Mouse (Mus musculus) ES-E14 (cell line): ENCODE data around the gene Shisa2. TPM values are rescaled to one million over a fixed set of nuclear protein-coding genes. Genes with fewer than 3 reads are reported as not detected.

Source experiments
- DNase-seq: peaks from one replicate; pipeline ENCODE4 v3.0.0-alpha.2; 2013; ENCODE audit warnings: low read depth, low spot score
- H3K27ac ChIP-seq: 2 replicates; pipeline ENCODE4 v1.5.1; 2012; ENCODE audit warnings: low read depth, mild to moderate bottlenecking, low read length, moderate library complexity, mixed read lengths; ENCODE audit not compliant: poor library complexity, insufficient read depth, severe bottlenecking
- H3K36me3 ChIP-seq: 2 replicates; pipeline ENCODE4 v1.6.1; 2012; ENCODE audit warnings: mild to moderate bottlenecking, low read length, moderate library complexity, mixed read lengths; ENCODE audit not compliant: control insufficient read depth, poor library complexity, insufficient read depth, severe bottlenecking
- H3K4me1 ChIP-seq, 2 experiments: fragments of 150-350 bp in 1 of 2; sonication (generic) in 1 of 2; 2 replicates each; pipeline ENCODE4 v1.6.1; 2012; ENCODE audit warnings: low read length in 2 of 2, mild to moderate bottlenecking in 1 of 2, mixed read lengths in 1 of 2; ENCODE audit not compliant: control insufficient read depth in 2 of 2, insufficient read depth in 2 of 2, poor library complexity in 1 of 2
- H3K4me3 ChIP-seq, 2 experiments: fragments of 150-350 bp in 1 of 2; sonication (generic) in 1 of 2; 2 replicates each; pipeline ENCODE4 v1.5.1; 2012; ENCODE audit warnings: low read length in 2 of 2, low read depth in 1 of 2, mild to moderate bottlenecking in 1 of 2, mixed read lengths in 1 of 2; ENCODE audit not compliant: insufficient read depth in 1 of 2, poor library complexity in 1 of 2, severe bottlenecking in 1 of 2
- H3K9ac ChIP-seq: 2 replicates; pipeline ENCODE4 v1.6.1; 2012; ENCODE audit warnings: low read depth, mild to moderate bottlenecking, low read length, mixed read lengths; ENCODE audit not compliant: poor library complexity, insufficient read depth, severe bottlenecking
- H3K9me3 ChIP-seq: fragments of 150-350 bp; sonication (generic); 2 replicates; pipeline ENCODE4 v1.6.1; 2012; ENCODE audit warnings: low read depth, mild to moderate bottlenecking, low read length; ENCODE audit not compliant: control insufficient read depth, insufficient read depth
- CHD2 ChIP-seq: IDR thresholded peaks from 2 replicates; pipeline ENCODE4 v1.6.1; 2014; ENCODE audit warnings: mild to moderate bottlenecking, low read depth, low read length, inconsistent platforms
- HCFC1 ChIP-seq: IDR thresholded peaks from 2 replicates; pipeline ENCODE4 v1.6.1; 2012; ENCODE audit warnings: low read length, inconsistent platforms, borderline replicate concordance; ENCODE audit not compliant: insufficient read depth
- MAFK ChIP-seq: IDR thresholded peaks from 2 replicates; pipeline ENCODE4 v1.6.1; 2014; ENCODE audit warnings: mild to moderate bottlenecking, low read depth, low read length, inconsistent platforms; ENCODE audit not compliant: insufficient read depth
- ZC3H11A ChIP-seq: IDR thresholded peaks from 2 replicates; pipeline ENCODE4 v1.6.1; 2012; ENCODE audit warnings: low read depth, mild to moderate bottlenecking, inconsistent platforms, low read length, borderline replicate concordance
- ZNF384 ChIP-seq: IDR thresholded peaks from 2 replicates; pipeline ENCODE4 v1.6.1; 2012; ENCODE audit warnings: low read depth, low read length, inconsistent platforms
- in situ Hi-C, 2 experiments: fragments of 600-800 bp; cut with MboI; formaldehyde crosslinking; loops; one replicate each; pipeline ENCODE4 v1.15.1; 2025; ENCODE audit warnings: low sequenced_read_pairs in 2 of 2, inconsistent platforms in 1 of 2; ENCODE audit not compliant: unreplicated experiment in 2 of 2
- total RNA-seq: library from RNA; depleted of rRNA; stranded (reverse); fragments of 300-350 nt; gene quantifications from 2 replicates; pipeline ENCODE4 v1.2.3, GENCODE M21; 2012

Shisa2 gene
- total RNA-seq, 1 experiment: 3.8 TPM

DNA sequence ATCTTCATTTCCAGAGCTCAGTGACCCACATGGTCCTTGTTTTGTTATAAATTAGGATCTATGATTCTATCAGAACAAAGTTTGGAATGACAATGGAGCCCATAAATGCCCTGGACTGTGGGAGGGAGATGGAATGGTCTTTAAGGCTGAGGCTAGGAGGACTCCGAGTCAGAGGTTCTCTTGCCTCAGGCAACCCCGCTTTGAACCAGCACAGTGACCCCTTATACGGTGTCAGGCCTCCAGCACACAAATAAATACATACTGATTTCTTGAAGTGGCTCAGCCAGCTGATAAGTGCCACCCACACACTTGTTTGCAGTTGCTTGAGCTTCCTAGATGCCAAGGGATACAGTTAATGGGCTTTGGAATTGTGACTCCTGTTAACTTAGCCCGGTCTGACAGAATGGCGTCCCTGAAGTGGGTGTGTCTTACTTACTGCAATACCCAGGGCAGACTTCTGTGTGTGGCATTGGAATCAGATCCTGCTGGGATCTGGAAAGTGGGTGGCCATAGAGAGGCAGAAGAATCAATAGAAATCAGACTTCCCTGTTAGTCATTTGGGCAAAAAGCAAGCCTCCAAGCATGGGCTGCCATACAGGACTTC, 8.3 kb downstream of the Shisa2 start:
- no peaks in the 10 kb centered on the region for H3K4me1 ChIP-seq
- H3K9ac ChIP-seq: no peak overlapping the region
- H3K9me3 ChIP-seq: no peaks in the 10 kb centered on the region
- peaks cover 8% of the 10 kb centered on the region; the same call in 1 of the 2 replicates for H3K36me3 ChIP-seq
- DNase-seq: no peak
- H3K27ac ChIP-seq: no peak overlapping the region
- in situ Hi-C loops: no loop called here
- H3K4me3 ChIP-seq: no peak overlapping the region
- TF ChIP-seq MAFK: no peak
- TF ChIP-seq ZNF384: no peak
- no peak for TF ChIP-seq HCFC1
- no peak for TF ChIP-seq CHD2
- no peak for TF ChIP-seq ZC3H11A

DNA sequence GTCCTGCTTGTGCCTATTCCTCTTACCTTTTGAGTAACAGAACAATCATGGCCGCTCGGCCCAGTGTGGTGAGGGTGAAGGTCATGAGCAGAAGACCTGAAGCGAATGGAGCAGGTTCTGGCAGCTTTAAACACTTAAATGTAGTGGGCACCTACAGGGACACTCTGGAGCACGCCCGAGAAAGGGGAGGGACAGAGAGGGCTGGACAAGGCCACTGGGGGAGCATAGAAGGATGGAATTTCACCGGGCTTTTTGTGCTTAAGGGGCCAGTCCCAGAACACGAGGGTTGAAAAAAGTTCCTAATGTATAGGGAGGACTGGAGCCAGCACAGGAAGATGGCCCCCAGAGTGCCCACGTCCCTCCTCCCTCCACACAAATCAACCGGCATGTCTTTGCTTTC, 8.9 kb downstream of the Shisa2 start:
- TF ChIP-seq MAFK: no peak
- TF ChIP-seq CHD2: no peak
- TF ChIP-seq ZNF384: no peak
- TF ChIP-seq HCFC1: no peak
- no peak for TF ChIP-seq ZC3H11A
- in situ Hi-C loops: no loop called here
- Histone ChIP-seq H3K9ac (no peak overlapping the region), H3K36me3 (peaks cover 8% of the 10 kb centered on the region; the same call in 1 of the 2 replicates), H3K9me3 (no peaks in the 10 kb centered on the region), H3K4me1 (no peaks in the 10 kb centered on the region), H3K27ac (no peak overlapping the region), H3K4me3 (no peak overlapping the region)
- DNase-seq: no peak

DNA sequence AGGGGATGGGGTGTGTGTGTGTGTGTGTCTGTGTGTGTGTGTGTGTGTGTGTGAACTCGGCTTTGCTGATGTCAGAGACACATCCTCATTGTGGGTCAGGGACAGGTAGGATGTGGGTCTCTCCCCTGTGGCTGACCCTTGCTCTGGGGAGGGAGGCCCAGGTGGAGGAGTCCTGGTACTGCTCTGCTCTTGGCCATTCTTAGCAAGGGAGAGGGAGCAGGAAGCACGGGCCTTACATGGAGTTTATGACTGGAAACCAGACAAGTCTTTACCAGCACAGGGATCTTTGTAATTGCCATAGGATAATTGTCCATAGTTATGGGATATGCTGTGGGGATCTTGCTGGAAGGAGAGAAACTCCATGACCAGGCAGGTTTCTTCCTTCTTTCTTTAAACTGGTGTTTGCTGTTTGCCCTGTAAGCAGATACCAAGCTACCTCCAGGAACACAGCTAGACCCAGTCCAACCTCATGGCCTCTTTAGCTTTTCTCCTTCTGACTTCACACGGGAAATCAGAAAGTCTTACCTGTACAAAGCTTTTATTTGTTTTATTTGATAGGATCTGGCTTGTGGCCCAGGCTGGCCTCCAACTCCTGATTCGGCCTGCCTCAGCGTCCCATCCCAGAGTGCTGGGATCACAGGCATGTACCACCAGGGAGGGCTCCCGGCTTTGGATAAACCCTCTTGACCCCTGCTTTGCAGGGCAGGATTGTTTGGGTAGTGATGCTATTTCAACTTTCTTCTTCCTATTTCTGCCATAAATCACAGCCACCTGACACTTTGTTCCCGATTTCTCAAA, 14.0 kb downstream of the Shisa2 start:
- no peak for TF ChIP-seq ZNF384
- TF ChIP-seq MAFK: no peak
- no peak for TF ChIP-seq HCFC1
- TF ChIP-seq ZC3H11A: no peak
- TF ChIP-seq CHD2: no peak
- no peaks in the 10 kb centered on the region for H3K36me3 ChIP-seq
- H3K9ac ChIP-seq: no peak overlapping the region
- in situ Hi-C loops: no loop called here
- no peak overlapping the region for H3K4me3 ChIP-seq
- no peaks in the 10 kb centered on the region for H3K4me1 ChIP-seq
- no peak for DNase-seq
- H3K9me3 ChIP-seq: no peaks in the 10 kb centered on the region
- no peak overlapping the region for H3K27ac ChIP-seq

DNA sequence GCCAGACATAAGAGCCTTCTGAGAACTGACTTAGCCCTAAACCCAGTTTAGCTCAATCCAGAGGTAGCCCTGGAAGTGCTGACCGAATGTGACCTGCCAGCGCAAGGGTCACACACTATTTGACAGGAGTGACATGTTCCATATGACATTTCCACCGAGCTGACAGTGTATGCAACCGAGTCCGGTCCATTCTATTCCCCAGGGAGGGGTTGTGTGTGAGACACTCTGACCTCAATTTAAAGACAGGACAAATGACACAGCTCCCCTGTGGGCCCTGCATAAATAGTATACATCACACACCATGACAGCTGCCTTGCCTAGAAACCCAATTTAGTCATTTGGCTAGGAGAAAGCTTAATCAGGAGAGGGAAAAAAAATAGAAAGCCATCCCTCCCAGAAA, 16.7 kb downstream of the Shisa2 start:
- Histone ChIP-seq H3K27ac (no peak overlapping the region), H3K4me3 (no peak overlapping the region), H3K9me3 (no peaks in the 10 kb centered on the region), H3K36me3 (no peaks in the 10 kb centered on the region), H3K9ac (no peak overlapping the region), H3K4me1 (peaks cover 0 to 2% of the 10 kb centered on the region in 2 experiments; a peak in 1 of 4 replicates)
- DNase-seq: no peak
- in situ Hi-C loops: no loop called here
- TF ChIP-seq CHD2 (no peak), ZNF384 (no peak), HCFC1 (no peak), MAFK (no peak), ZC3H11A (no peak)
